Mouse (Mus musculus) ES-CJ7 (cell line): ENCODE data around the gene Slit1.

Source experiments
- DNase-seq: peaks from one replicate; pipeline ENCODE4 v3.0.0; 2011; ENCODE audit warnings: low read depth, low spot score

The Slit1 gene

GRCm38 (mm10) chr19:41656671-41657070 lies 86.8 kb downstream of the Slit1 start:
- no peak for DNase-seq

GRCm38 (mm10) chr19:41655970-41656369 lies 87.5 kb downstream of the Slit1 start:
- peak; percentile 74 for DNase-seq

GRCm38 (mm10) chr19:41655089-41655783 lies 88.2 kb downstream of the Slit1 start:
- no peak for DNase-seq

GRCm38 (mm10) chr19:41651967-41652366 lies 91.5 kb downstream of the Slit1 start:
- no peak for DNase-seq

GRCm38 (mm10) chr19:41649394-41649793 lies 94.1 kb downstream of the Slit1 start:
- no peak for DNase-seq

GRCm38 (mm10) chr19:41646947-41647631 lies 96.4 kb downstream of the Slit1 start:
- DNase-seq, result peak; percentile 66

- no peak for DNase-seq
Measured at GRCm38 (mm10) chr19:41643010-41643409, 100.5 kb downstream of the Slit1 start.

GRCm38 (mm10) chr19:41634999-41635398 lies 108.5 kb downstream of the Slit1 start:
- DNase-seq, result no peak

GRCm38 (mm10) chr19:41634099-41634498 lies 109.4 kb downstream of the Slit1 start:
- no peak for DNase-seq

- DNase-seq, result peak; percentile 71
Measured at GRCm38 (mm10) chr19:41629532-41629931, 113.9 kb downstream of the Slit1 start.

GRCm38 (mm10) chr19:41628970-41629369 lies 114.5 kb downstream of the Slit1 start:
- DNase-seq, result no peak

GRCm38 (mm10) chr19:41620366-41621092 lies 122.9 kb downstream of the Slit1 start:
- DNase-seq, result no peak

- no peak for DNase-seq
Measured at GRCm38 (mm10) chr19:41618771-41619385, 124.6 kb downstream of the Slit1 start.

GRCm38 (mm10) chr19:41618153-41618657 lies 125.3 kb downstream of the Slit1 start:
- no peak for DNase-seq

GRCm38 (mm10) chr19:41617102-41617501 lies 126.4 kb downstream of the Slit1 start:
- DNase-seq, result no peak

- no peak for DNase-seq
Measured at GRCm38 (mm10) chr19:41616274-41616673, 127.2 kb downstream of the Slit1 start.

GRCm38 (mm10) chr19:41615606-41616224 lies 127.8 kb downstream of the Slit1 start:
- no peak for DNase-seq

GRCm38 (mm10) chr19:41613325-41614087 lies 130.0 kb downstream of the Slit1 start:
- no peak for DNase-seq

- no peak for DNase-seq
Measured at GRCm38 (mm10) chr19:41611683-41612082, 131.8 kb downstream of the Slit1 start.

GRCm38 (mm10) chr19:41606208-41606987 lies 137.1 kb downstream of the Slit1 start:
- DNase-seq, result no peak
